Mouse (Mus musculus) layer of hippocampus, adult 9-11 months (tissue): Measurements from ENCODE around the gene Med13l.
"Not testable (repeated sequence)": the region's sequence is repeated elsewhere in the genome, so short reads cannot be mapped to it uniquely, and the experiment has no call there.

Experiments used
- DNase-seq: peaks from one replicate; pipeline ENCODE4 v3.0.0; 2022

Gene Med13l

DNA sequence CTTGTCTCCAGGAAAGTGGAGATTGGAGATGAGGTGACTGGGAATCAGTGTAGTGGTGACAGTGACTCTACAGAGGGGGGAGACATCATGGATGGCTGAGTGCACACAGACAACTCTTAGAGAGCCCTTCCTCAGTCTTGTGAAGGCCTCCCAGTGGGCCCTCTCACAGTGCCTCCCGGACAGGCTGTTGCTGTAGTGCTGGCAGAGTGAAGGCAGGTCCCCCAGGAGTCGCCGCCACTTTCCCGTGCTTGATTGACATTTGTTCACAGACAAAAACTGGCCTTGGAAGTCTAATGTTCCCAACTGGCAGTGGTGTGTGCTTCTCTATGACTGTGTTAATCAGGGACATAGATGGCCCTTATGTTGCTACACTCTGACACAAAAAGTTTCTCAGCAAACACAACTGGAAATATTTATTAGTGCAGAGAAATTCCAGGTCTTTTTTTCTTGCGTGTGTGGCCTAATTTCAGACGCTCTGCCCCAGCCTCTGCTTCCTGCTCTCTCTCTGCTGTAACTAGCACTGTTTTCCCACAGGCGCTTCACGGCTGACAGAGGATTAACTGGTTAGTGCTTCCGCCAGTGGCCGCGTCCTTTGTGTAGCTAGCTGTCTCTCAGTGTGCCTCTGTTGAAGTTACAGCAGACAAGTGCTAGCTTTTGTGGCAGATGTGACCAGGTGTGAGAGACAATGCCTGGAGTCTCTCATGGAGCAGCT lies 75.2 kb downstream of the Med13l start:
- DNase-seq: no peak

DNA sequence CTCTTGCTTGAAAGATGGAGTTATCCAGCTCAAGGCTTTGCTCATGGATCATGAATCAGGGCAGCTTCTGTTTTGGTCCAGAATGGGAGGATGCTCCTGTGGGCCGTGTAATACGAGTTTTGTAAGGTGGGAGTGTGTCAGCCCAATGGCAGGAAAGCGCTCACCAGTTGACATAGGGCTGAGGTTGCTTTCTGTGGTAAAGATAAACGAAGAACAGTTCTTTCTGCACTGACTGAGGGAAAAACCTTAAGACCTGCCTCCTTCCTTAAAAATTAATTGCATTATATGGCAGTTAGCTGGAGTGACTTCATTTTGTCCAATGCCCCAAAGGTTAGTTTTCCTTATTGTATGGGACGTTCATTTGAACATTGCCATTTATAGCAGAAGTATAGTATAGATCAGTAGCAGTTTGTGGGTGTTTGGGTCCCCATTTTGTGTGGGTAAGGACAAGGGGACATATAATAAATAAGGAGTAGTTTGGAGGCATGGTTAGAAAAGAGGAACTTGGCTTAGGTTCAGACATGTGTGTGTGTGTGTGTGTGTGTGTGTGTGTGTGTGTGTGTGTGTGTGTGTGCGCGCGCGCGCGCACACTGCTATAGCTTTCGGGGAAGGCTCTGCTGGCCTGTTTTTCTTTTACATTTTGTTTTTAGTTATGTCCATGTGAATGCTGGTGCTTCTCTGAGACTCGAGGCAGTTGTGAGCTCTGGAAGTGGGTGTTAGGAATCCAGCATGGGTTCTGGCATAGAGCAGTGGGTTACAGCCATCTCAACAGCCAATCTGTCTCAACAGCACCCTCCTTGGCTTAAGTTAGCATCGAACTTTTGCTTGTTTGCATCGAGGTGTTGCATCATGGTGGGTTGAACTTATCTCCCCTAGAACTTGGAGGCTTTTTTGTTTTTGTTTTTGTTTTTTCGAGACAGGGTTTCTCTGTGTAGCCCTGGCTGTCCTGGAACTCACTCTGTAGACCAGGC lies 76.2 kb downstream of the Med13l start:
- no peak for DNase-seq

GRCm38 (mm10) chr5:118637931-118638330 lies 77.5 kb downstream of the Med13l start:
- DNase-seq: no peak

- no peak for DNase-seq
Measured at GRCm38 (mm10) chr5:118638534-118639109, 78.1 kb downstream of the Med13l start.

DNA sequence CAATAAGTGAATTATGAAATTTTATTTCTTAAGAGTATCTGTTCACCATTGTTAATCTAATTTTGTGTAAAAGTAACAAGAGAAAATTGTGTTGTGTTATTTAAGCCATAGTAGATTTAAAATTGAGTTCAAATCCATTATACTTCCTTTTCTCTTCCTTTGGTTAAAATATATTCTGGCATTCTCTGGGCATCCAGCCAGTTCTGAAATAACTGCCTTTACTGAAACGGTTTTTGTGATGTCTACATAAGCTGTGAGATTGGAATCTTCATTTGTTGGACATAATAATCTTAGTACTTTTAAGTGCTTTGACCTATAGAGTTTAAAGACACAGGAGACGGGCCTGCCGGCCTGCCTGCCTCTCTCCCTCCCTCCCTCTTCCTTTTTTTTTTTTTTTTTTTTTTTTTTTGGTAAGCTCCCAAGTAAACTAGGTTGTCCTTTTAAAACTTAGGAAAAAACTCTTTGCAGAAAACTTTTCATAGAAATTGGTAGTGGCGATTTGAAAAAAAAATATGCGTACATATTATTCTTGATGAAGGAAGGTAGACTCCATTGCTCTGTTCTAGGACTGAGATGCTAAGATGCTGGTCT lies 78.7 kb downstream of the Med13l start:
- no peak for DNase-seq

DNA sequence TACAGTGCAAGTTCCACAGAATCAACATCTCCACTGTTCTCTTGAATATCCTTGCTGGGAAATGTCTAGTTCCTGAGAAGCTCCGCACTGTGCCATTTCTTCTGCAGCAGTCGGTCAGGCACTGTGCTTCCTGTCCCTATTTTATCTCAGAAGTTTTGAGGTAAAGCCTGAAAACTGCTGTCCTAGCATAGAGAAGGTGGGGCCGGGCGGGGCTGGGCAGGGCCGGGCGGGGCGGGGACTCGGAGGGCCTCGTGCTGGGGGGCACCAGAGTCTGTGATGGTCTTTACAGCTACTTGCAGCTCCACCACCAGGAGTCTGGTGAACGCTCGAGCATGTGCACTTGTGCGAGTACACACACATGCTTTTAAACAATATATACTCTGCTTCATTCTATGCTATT lies 83.6 kb downstream of the Med13l start:
- no peak for DNase-seq

DNA sequence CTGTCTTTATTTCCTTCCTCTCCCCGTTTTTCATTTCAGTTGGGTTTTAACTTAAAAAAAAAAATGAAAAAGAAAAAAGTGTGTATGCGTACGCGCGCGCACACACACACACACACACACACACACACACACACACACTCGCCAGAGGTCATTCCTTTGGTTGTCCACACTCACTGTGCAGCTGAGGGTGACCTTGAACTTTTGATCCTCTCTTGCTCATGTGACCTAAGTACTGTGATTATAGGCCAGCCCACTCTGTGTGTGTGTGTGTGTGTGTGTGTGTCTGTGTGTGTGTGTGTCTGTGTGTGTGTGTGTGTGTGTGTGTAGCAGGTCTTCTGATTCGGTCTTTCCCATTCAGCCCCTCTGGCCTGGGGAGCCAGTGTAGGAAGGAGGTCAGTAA lies 84.0 kb downstream of the Med13l start:
- DNase-seq: no peak

GRCm38 (mm10) chr5:118645196-118645805 lies 84.8 kb downstream of the Med13l start:
- DNase-seq: no peak

GRCm38 (mm10) chr5:118646897-118647296 lies 86.4 kb downstream of the Med13l start:
- DNase-seq: no peak

- DNase-seq: no peak
Measured at GRCm38 (mm10) chr5:118647384-118647783, 86.9 kb downstream of the Med13l start.

- DNase-seq: no peak
Measured at GRCm38 (mm10) chr5:118649215-118650006, 88.9 kb downstream of the Med13l start.

DNA sequence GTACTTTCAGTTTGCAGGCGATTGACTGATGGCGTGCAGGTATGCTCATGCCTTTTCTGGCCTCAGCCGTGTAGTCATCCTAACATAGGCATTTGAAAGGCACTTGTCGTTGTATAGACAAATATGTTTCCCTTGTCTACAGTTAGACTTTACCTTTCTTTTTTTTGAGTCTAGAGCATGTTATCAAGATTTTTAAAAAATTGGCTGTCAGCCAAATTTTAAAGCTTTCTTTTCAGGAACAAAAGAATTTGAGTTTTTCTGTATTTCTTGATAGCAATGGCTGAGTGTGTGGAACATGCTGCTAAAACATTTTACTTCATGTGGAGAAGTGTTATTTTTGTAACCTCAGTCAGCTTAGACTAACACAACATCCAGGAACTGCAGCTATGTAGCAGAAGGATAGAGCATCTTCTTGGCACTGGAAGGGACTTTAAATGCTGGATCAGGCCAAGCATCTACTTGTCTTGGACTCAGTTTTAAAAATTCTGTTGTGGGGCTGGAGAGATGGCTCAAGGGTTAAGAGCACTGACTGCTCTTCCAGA lies 89.6 kb downstream of the Med13l start:
- no peak for DNase-seq

DNA sequence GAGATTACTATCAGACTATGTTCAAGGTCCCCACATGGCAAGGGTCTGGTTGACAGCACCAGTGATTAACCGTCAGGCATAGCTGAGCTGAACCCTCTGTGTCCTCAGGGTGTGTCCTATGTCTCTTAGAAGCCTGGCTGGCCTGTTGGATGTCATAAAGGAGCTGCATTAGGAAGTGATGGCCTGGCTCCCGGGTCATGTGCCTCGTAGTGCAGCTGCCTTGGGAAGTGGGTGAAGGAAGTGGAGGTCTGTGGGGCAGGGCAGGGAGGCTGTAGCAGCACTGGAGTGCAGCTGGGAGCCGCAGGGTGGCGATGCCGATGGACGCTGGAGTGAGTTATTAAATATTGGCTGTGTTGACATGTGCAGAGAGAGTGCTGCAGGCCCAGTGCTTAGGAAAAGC lies 90.3 kb downstream of the Med13l start:
- no peak for DNase-seq

DNA sequence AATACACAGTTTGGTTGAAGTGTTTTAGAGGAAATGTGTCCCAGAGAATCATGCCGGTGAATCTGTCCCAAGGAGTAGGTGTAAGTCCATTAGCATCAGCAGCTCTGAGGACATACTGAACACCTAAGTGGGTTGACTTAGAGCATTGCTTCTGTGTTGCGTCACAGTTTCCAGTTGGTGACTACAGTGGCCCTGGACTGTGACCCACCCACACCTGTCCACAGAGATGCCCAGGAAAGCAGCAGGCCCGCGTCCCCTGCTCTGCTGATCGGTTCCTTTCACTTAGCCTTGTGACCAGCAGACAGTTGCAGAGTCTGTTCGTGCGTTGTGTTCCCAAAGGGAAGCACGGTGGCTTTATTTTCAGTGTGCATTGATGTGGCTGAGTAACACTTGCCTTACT lies 92.1 kb downstream of the Med13l start:
- DNase-seq: no peak

DNA sequence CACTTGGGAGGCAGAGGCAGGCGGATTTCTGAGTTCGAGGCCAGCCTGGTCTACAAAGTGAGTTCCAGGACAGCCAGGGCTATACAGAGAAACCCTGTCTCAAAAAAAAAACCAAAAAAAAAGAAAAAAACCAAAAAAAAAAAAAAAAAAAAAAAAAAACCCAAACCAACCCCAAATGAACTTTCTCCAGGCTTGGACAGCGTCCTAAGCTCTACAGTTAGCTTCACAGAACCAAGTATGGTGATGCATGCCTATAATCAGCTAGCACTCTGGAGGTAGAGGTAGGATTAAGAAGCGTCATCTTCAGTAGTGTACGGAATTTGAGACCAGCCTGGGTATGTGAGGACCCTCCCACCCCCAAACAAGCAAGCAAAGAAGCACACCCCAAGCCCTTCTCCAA lies 92.6 kb downstream of the Med13l start:
- not testable (repeated sequence) for DNase-seq

GRCm38 (mm10) chr5:118654599-118654998 lies 94.1 kb downstream of the Med13l start:
- DNase-seq: no peak

DNA sequence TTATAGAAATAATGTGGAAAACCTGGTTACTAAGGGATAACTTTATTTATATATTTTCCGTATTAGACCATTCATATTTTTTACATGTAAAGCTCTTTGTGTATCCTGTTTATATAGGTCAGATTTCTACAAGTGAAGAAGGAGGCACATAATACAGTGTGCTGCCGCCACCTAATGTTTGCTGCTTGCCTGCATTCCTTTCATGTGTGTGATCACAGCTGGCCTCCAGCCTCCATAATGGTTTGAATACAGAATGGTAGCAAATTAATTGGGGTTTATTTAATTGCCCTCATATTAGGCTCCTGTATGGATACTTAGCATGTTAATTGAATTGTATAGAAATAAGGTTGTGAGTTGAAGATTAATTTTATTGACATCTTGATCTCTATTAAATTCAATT lies 94.5 kb downstream of the Med13l start:
- DNase-seq: no peak

DNA sequence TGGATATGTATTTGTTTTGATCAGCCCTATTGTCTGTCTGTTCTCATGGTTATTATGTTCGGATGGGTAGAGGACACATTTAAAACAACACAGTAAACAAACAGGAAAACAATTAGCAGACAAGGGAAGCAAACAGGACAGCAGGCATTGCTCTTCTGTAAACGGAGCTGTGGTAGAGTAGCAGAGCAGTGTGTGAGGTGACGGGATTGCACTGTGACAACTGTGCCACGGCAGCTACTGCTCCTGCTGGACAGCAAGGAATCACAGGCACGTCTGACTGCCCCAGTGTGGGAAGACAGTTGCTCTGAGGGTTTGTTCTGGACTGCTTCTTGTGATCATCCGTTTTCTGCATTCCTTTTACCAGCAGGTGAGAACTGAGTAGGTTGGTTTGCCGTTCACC lies 94.9 kb downstream of the Med13l start:
- DNase-seq: no peak

GRCm38 (mm10) chr5:118655966-118656365 lies 95.5 kb downstream of the Med13l start:
- DNase-seq: no peak

- DNase-seq: no peak
Measured at GRCm38 (mm10) chr5:118658256-118658837, 97.9 kb downstream of the Med13l start.

DNA sequence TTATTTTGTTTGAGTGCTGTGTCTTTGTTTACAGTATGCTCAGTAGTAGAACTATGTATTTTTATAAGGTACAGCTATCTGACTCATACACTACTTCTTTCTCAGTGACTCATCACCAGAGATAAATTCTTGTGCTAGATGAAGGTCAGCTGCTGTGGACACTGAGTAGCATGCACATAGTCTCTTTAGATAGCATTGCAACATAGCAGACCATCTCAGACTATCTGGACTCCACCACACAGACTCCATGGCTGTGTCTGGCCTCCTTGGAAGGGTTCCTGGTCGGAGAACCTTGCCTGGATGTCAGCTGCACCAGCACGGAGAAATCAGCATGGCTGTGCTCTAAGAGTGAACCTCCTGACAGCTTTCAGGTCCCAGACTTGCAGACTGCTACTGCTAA lies 99.2 kb downstream of the Med13l start:
- no peak for DNase-seq
